Mouse (Mus musculus) hindbrain, embryonic 13.5 days (tissue): ENCODE measurements around the gene Sprr2f. TPM values are rescaled to one million over a fixed set of nuclear protein-coding genes. Genes with fewer than 3 reads are reported as not detected.

Experiments used
- ATAC-seq: fragments of 200-750 bp; cut with Nextera tagmentation; 2 replicates; pipeline ENCODE4 v1.8.0; 2017; ENCODE audit warnings: moderate TSS enrichment; ENCODE audit not compliant: low FRiP score
- H3K27ac ChIP-seq: fragments of 300-500 bp; sonication (generic); 2 replicates; pipeline ENCODE4 v1.5.1; 2015; ENCODE audit warnings: inconsistent platforms, mild to moderate bottlenecking, moderate library complexity
- H3K27me3 ChIP-seq: fragments of 300-500 bp; sonication (generic); 2 replicates; pipeline ENCODE4 v1.6.1; 2015; ENCODE audit warnings: mild to moderate bottlenecking, inconsistent platforms
- H3K36me3 ChIP-seq: fragments of 300-500 bp; sonication (generic); 2 replicates; pipeline ENCODE4 v1.6.1; 2015; ENCODE audit warnings: mild to moderate bottlenecking, inconsistent platforms
- H3K4me1 ChIP-seq: fragments of 300-500 bp; sonication (generic); replicated peaks from 2 replicates; pipeline ENCODE4 v1.6.1; 2015; ENCODE audit warnings: inconsistent platforms
- H3K4me2 ChIP-seq: fragments of 300-500 bp; sonication (generic); 2 replicates; pipeline ENCODE4 v1.6.1; 2015; ENCODE audit warnings: inconsistent platforms, mild to moderate bottlenecking, moderate library complexity
- H3K4me3 ChIP-seq: fragments of 300-500 bp; sonication (generic); 2 replicates; pipeline ENCODE4 v1.5.1; 2015; ENCODE audit warnings: mild to moderate bottlenecking, inconsistent platforms
- H3K9ac ChIP-seq: fragments of 300-500 bp; sonication (generic); 2 replicates; pipeline ENCODE4 v1.6.1; 2015; ENCODE audit warnings: mild to moderate bottlenecking, inconsistent platforms
- H3K9me3 ChIP-seq: fragments of 300-500 bp; sonication (generic); 2 replicates; pipeline ENCODE4 v1.6.1; 2016; ENCODE audit warnings: inconsistent platforms
- WGBS: fragments of 180-500 bp; shearing (Covaris S2); methylation state at CpG from one replicate; pipeline ENCODE4 v1.1.7; 2015; 5-methylcytosine and 5-hydroxymethylcytosine counted together
- polyA plus RNA-seq: library from polyadenylated mRNA; unstranded; fragments of >200 nt; fragmentation: Nextera tagmentation; extraction: Ambion mirVana; gene quantifications from 2 replicates; pipeline ENCODE4 v1.2.1, GENCODE M21; 2015

The Sprr2f gene
- polyA plus RNA-seq, result not detected in 2 replicates

GRCm38 (mm10) chr3:92364887-92365286, at the start of gene Sprr2f:
TSS of gene Sprr2f (plus strand) at chr3:92365187.
- no peaks in the 10 kb centered on the region for H3K36me3 ChIP-seq
- no peaks in the 10 kb centered on the region for H3K4me1 ChIP-seq
- no peak within 1 kb of the TSS for H3K4me3 ChIP-seq
- no peak for ATAC-seq
- no peaks in the 10 kb centered on the region for H3K27me3 ChIP-seq
- 73% methylated on average over 3 of the region's 3 CpGs for WGBS
- no peak within 1 kb of the TSS for H3K4me2 ChIP-seq
- no peak within 1 kb of the TSS for H3K27ac ChIP-seq
- H3K9ac ChIP-seq, result no peak within 1 kb of the TSS
- no peaks in the 10 kb centered on the region for H3K9me3 ChIP-seq

DNA sequence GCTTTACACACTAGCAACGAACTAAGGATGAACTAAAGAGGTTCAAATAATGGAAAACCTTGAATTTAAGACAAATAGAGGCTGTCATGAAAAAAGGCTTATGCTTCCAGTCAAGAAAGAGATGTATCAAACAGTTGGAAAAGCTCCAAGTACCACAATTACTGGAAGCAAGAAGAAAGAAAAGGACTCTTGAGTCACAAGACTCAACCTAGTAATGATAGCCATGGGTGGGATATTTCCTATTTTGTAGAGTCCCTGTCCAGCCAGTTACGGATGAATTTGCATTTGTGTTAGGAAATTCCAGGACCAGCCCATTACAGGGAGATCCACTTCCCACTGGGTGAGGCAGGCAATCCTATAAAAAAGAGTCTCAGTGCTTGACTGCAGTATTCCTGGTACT, 48.7 kb upstream of the Sprr2f start, which contains the start of gene Sprr2b:
Sprr2b (plus strand) TSS at position 301 of the 400 bp plus-strand sequence.
- no peaks in the 10 kb centered on the region for H3K27me3 ChIP-seq
- H3K4me1 ChIP-seq, result no peaks in the 10 kb centered on the region
- ATAC-seq, result no peak
- no peaks in the 10 kb centered on the region for H3K36me3 ChIP-seq
- no peaks in the 10 kb centered on the region for H3K9me3 ChIP-seq
- H3K27ac ChIP-seq, result no peak within 1 kb of the TSS
- H3K4me2 ChIP-seq, result no peak within 1 kb of the TSS
- H3K4me3 ChIP-seq, result no peak within 1 kb of the TSS
- WGBS, result 80% methylated on average over 2 of the region's 2 CpGs
- no peak within 1 kb of the TSS for H3K9ac ChIP-seq

- Histone ChIP-seq H3K36me3 (no peaks in the 10 kb centered on the region), H3K9ac (no peak overlapping the region), H3K27ac (no peak overlapping the region), H3K4me2 (no peak overlapping the region), H3K4me3 (no peak overlapping the region), H3K4me1 (no peaks in the 10 kb centered on the region), H3K27me3 (no peaks in the 10 kb centered on the region), H3K9me3 (no peaks in the 10 kb centered on the region)
- no peak for ATAC-seq
- WGBS, result 74% methylated on average over 2 of the region's 2 CpGs
Observed at GRCm38 (mm10) chr3:92317384-92317783, 47.6 kb upstream of the Sprr2f start.

- Histone ChIP-seq H3K4me3 (no peak overlapping the region), H3K4me2 (no peak overlapping the region), H3K27ac (no peak overlapping the region), H3K9me3 (no peaks in the 10 kb centered on the region), H3K27me3 (no peaks in the 10 kb centered on the region), H3K9ac (no peak overlapping the region), H3K36me3 (no peaks in the 10 kb centered on the region), H3K4me1 (no peaks in the 10 kb centered on the region)
- ATAC-seq, result no peak
- WGBS, result 86% methylated on average over 1 of the region's 1 CpGs
Observed at GRCm38 (mm10) chr3:92336278-92336677, 28.7 kb upstream of the Sprr2f start.

DNA sequence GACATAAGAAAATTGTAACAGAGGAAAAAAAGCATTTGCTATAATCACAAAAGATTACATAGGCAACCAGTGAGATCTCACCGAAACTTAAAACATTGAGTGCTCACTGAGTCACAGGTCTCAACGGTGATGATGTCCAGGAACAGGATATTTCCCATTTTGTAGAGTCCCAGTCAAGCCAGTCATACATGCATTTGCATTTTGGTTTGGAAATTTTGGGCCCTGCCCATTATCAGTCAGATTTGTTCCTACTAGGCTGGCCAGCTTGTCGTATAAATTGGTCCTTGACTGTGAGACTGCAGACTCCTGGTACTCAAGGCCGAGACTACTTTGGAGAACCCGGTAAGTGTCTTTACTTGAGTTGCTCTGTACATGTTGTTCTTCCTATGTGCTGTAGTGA, 26.1 kb upstream of the Sprr2f start, which contains the start of gene Sprr2d:
Sprr2d (plus strand) TSS at position 301 of the 400 bp plus-strand sequence.
- Histone ChIP-seq H3K4me3 (no peak within 1 kb of the TSS), H3K27me3 (no peaks in the 10 kb centered on the region), H3K9me3 (no peaks in the 10 kb centered on the region), H3K36me3 (no peaks in the 10 kb centered on the region), H3K4me1 (no peaks in the 10 kb centered on the region), H3K27ac (no peak within 1 kb of the TSS), H3K4me2 (no peak within 1 kb of the TSS), H3K9ac (no peak within 1 kb of the TSS)
- 88% methylated on average over 5 of the region's 5 CpGs for WGBS
- no peak for ATAC-seq

- no peak within 1 kb of the TSS for H3K27ac ChIP-seq
- ATAC-seq, result no peak
- no peak within 1 kb of the TSS for H3K9ac ChIP-seq
- H3K4me2 ChIP-seq, result no peak within 1 kb of the TSS
- H3K4me3 ChIP-seq, result no peak within 1 kb of the TSS
- WGBS, result 85% methylated on average over 2 of the region's 2 CpGs
- no peaks in the 10 kb centered on the region for H3K4me1 ChIP-seq
- H3K27me3 ChIP-seq, result no peaks in the 10 kb centered on the region
- no peaks in the 10 kb centered on the region for H3K9me3 ChIP-seq
- no peaks in the 10 kb centered on the region for H3K36me3 ChIP-seq
Observed at GRCm38 (mm10) chr3:92351843-92352242, 13.1 kb upstream of the Sprr2f start, which contains the start of gene Sprr2e. TSS of gene Sprr2e (plus strand) at chr3:92352143.

DNA sequence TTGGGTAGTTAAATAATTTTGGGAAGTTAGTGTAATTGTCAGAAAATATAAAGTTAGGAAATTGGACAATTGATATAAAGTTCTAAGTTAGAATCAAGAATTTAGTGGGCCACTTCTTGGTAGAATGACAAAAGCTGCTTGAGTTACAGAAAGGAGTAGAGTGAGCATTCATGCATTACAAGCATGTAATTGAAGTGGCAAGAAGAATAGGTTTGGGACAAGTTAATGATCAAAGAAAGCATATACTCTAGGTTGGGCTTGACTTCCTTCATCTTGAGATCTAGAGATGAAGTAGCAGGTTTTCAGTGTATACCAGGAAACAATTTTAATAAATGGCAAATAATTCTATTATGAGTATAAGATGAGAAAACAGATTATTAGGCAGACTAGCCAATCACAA, 3.4 kb upstream of the Sprr2f start:
- no peak for ATAC-seq
- H3K27me3 ChIP-seq, result no peaks in the 10 kb centered on the region
- H3K4me1 ChIP-seq, result no peaks in the 10 kb centered on the region
- H3K36me3 ChIP-seq, result no peaks in the 10 kb centered on the region
- no peak overlapping the region for H3K9ac ChIP-seq
- no peaks in the 10 kb centered on the region; the same call in 1 of the 2 replicates for H3K9me3 ChIP-seq
- H3K27ac ChIP-seq, result no peak overlapping the region
- H3K4me2 ChIP-seq, result no peak overlapping the region
- H3K4me3 ChIP-seq, result no peak overlapping the region

GRCm38 (mm10) chr3:92373613-92374012, 8.6 kb downstream of the Sprr2f start:
- no peak overlapping the region for H3K4me2 ChIP-seq
- 80% methylated on average over 2 of the region's 2 CpGs for WGBS

GRCm38 (mm10) chr3:92385385-92385784, 20.4 kb downstream of the Sprr2f start, which contains the start of gene Sprr2h:
TSS of gene Sprr2h (plus strand) at chr3:92385685.
- Histone ChIP-seq H3K27ac (no peak within 1 kb of the TSS), H3K36me3 (no peaks in the 10 kb centered on the region), H3K4me3 (no peak within 1 kb of the TSS), H3K9me3 (no peaks in the 10 kb centered on the region), H3K4me1 (no peaks in the 10 kb centered on the region), H3K27me3 (no peaks in the 10 kb centered on the region), H3K4me2 (no peak within 1 kb of the TSS), H3K9ac (no peak within 1 kb of the TSS)
- ATAC-seq, result no peak
- WGBS, result 87% methylated on average over 1 of the region's 1 CpGs

More at GRCm38 (mm10) chr3:92373613-92374012, 8.6 kb downstream of the Sprr2f start:
- Histone ChIP-seq H3K9me3 (no peaks in the 10 kb centered on the region), H3K9ac (no peak overlapping the region), H3K4me3 (no peak overlapping the region), H3K4me1 (no peaks in the 10 kb centered on the region), H3K27ac (no peak overlapping the region), H3K36me3 (no peaks in the 10 kb centered on the region), H3K27me3 (no peaks in the 10 kb centered on the region)
- ATAC-seq, result no peak

DNA sequence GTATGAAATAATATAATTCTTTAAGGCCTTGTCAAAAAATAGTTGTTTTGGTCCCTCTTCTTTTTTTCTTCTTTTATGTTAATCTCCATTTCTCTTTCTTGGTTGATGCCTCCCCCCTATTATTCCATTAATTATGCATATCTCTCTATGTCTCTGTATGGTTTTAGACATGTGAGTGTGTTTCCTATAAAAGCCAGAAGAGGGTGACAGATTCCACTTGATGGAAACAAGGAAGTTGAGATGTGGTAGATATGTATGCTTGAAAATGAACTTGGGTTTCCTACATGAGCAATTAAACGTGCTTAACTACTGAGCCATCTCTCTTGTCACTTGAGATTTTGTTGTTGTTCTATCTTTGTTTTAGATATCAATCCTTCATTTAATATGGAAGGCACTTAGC, 29.3 kb downstream of the Sprr2f start:
- Histone ChIP-seq H3K9ac (no peak overlapping the region), H3K36me3 (no peaks in the 10 kb centered on the region), H3K4me3 (no peak overlapping the region), H3K27me3 (no peaks in the 10 kb centered on the region), H3K4me1 (no peaks in the 10 kb centered on the region), H3K27ac (no peak overlapping the region), H3K4me2 (no peak overlapping the region), H3K9me3 (no peaks in the 10 kb centered on the region)
- no peak for ATAC-seq
- 64% methylated on average over 1 of the region's 1 CpGs for WGBS

DNA sequence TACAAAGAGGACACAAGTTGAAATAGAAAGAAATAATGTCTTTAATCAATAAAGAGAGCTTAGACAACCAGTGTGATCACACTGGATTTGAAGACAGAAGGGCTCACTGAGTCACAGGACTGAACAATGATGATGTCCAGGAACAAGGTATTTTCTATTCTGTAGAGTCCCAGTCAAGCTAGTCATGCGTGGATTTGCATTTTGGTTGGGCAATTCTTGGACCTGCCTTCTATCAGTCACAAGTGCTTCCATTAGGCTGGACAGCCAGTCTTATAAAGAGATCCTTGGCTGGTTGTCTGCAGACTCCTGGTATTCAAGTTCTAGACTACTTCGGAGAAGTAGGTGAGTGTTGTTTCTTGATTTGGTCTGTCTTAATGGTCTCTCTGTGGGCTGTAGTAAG, 42.7 kb downstream of the Sprr2f start, which contains the start of gene Sprr2i:
Sprr2i (plus strand) TSS at position 301 of the 400 bp plus-strand sequence.
- 98% methylated on average over 2 of the region's 2 CpGs for WGBS

More for the DNA sequence above, 42.7 kb downstream of the Sprr2f start, which contains the start of gene Sprr2i:
- no peak for ATAC-seq
- no peak within 1 kb of the TSS for H3K4me2 ChIP-seq
- H3K36me3 ChIP-seq, result no peaks in the 10 kb centered on the region
- no peak within 1 kb of the TSS for H3K27ac ChIP-seq
- no peak within 1 kb of the TSS for H3K4me3 ChIP-seq
- no peaks in the 10 kb centered on the region for H3K4me1 ChIP-seq
- H3K9ac ChIP-seq, result no peak within 1 kb of the TSS
- H3K27me3 ChIP-seq, result no peaks in the 10 kb centered on the region
- H3K9me3 ChIP-seq, result no peaks in the 10 kb centered on the region
